Mouse (Mus musculus) limb, embryonic 11.5 days (tissue): Measurements from ENCODE around the gene Vmn1r207-ps. TPM values are rescaled to one million over a fixed set of nuclear protein-coding genes. Genes with fewer than 3 reads are reported as not detected.
"Not testable (repeated sequence)": the region's sequence is repeated elsewhere in the genome, so short reads cannot be mapped to it uniquely, and the experiment has no call there.

Source experiments
- ATAC-seq: fragments of 200-750 bp; cut with Nextera tagmentation; 2 replicates; pipeline ENCODE4 v1.8.0; 2017; ENCODE audit warnings: low read depth; ENCODE audit not compliant: insufficient number of reproducible peaks, low FRiP score, low TSS enrichment
- DNase-seq: peaks from one replicate; pipeline ENCODE4 v3.0.0-alpha.2; 2015; ENCODE audit warnings: low spot score
- H3K27ac ChIP-seq: fragments of 300-500 bp; sonication (generic); replicated peaks from 2 replicates; pipeline ENCODE4 v1.5.1; 2014; ENCODE audit warnings: low read depth, mild to moderate bottlenecking, low read length
- H3K27me3 ChIP-seq: fragments of 300-500 bp; sonication (generic); 2 replicates; pipeline ENCODE4 v1.6.1; 2014; ENCODE audit warnings: mild to moderate bottlenecking, low read length, mixed read lengths; ENCODE audit not compliant: control insufficient read depth, insufficient read depth
- H3K36me3 ChIP-seq: fragments of 300-500 bp; sonication (generic); 2 replicates; pipeline ENCODE4 v1.6.1; 2014; ENCODE audit warnings: mild to moderate bottlenecking, low read length, moderate library complexity, mixed read lengths; ENCODE audit not compliant: control insufficient read depth, insufficient read depth
- H3K4me1 ChIP-seq: fragments of 300-500 bp; sonication (generic); 2 replicates; pipeline ENCODE4 v1.6.1; 2014; ENCODE audit warnings: low read length, mixed read lengths; ENCODE audit not compliant: control insufficient read depth, insufficient read depth
- H3K4me2 ChIP-seq: fragments of 300-500 bp; sonication (generic); 2 replicates; pipeline ENCODE4 v1.6.1; 2014; ENCODE audit warnings: low read depth, mild to moderate bottlenecking, moderate library complexity; ENCODE audit not compliant: severe bottlenecking
- H3K4me3 ChIP-seq: fragments of 300-500 bp; sonication (generic); 2 replicates; pipeline ENCODE4 v1.5.1; 2014; ENCODE audit warnings: low read depth, low read length
- H3K9ac ChIP-seq: fragments of 300-500 bp; sonication (generic); 2 replicates; pipeline ENCODE4 v1.6.1; 2014; ENCODE audit warnings: mild to moderate bottlenecking, low read length
- H3K9me3 ChIP-seq: fragments of 300-500 bp; sonication (generic); 2 replicates; pipeline ENCODE4 v1.6.1; 2016; ENCODE audit warnings: low read length; ENCODE audit not compliant: control insufficient read depth
- WGBS: fragments of 180-500 bp; shearing (Covaris S2); extraction: QIAGEN DNeasy Blood & Tissue Kit; methylation state at CpG from one replicate; pipeline ENCODE4 v1.1.7; 2014; 5-methylcytosine and 5-hydroxymethylcytosine counted together
- polyA plus RNA-seq: library from polyadenylated mRNA; unstranded; fragments of >200 nt; fragmentation: Nextera tagmentation; extraction: Ambion mirVana; gene quantifications from 2 replicates; pipeline ENCODE4 v1.2.1, GENCODE M21; 2014

Gene Vmn1r207-ps
- not detected in 2 replicates for polyA plus RNA-seq

- not testable (repeated sequence) for ATAC-seq, H3K9ac ChIP-seq, H3K4me3 ChIP-seq, H3K9me3 ChIP-seq, H3K36me3 ChIP-seq, H3K27ac ChIP-seq, H3K4me1 ChIP-seq, DNase-seq, H3K27me3 ChIP-seq, H3K4me2 ChIP-seq
Measured at GRCm38 (mm10) chr13:22729529-22729928, at the start of gene Vmn1r207-ps. Gene Vmn1r207-ps (minus strand): TSS chr13:22729629.

GRCm38 (mm10) chr13:22777300-22777699, 47.9 kb upstream of the Vmn1r207-ps start, which contains the start of gene Vmn1r208:
Gene Vmn1r208 (minus strand): TSS chr13:22777400.
- not testable (repeated sequence) for H3K36me3 ChIP-seq, H3K4me3 ChIP-seq, H3K4me1 ChIP-seq, H3K27me3 ChIP-seq, DNase-seq, ATAC-seq, H3K9me3 ChIP-seq, H3K9ac ChIP-seq, H3K4me2 ChIP-seq, H3K27ac ChIP-seq
- no CpG with 5 or more reads among the region's 7 CpGs for WGBS

- ATAC-seq, H3K4me2 ChIP-seq: not testable (repeated sequence)
Measured at GRCm38 (mm10) chr13:22771592-22771991, 42.2 kb upstream of the Vmn1r207-ps start.

GRCm38 (mm10) chr13:22747524-22747923, 18.1 kb upstream of the Vmn1r207-ps start:
- H3K4me1 ChIP-seq, result no peaks in the 10 kb centered on the region
- no peak overlapping the region for H3K27ac ChIP-seq
- H3K4me3 ChIP-seq, result no peak overlapping the region
- no peak overlapping the region for H3K4me2 ChIP-seq
- no peaks in the 10 kb centered on the region for H3K36me3 ChIP-seq
- no peak overlapping the region for H3K9ac ChIP-seq
- DNase-seq, result no peak
- H3K9me3 ChIP-seq, result no peaks in the 10 kb centered on the region
- ATAC-seq, result no peak
- H3K27me3 ChIP-seq, result no peaks in the 10 kb centered on the region

More at GRCm38 (mm10) chr13:22771592-22771991, 42.2 kb upstream of the Vmn1r207-ps start:
- WGBS, result 88% methylated on average over 1 of the region's 2 CpGs
- not testable (repeated sequence) for DNase-seq, H3K36me3 ChIP-seq, H3K27me3 ChIP-seq, H3K27ac ChIP-seq, H3K4me3 ChIP-seq, H3K4me1 ChIP-seq, H3K9me3 ChIP-seq, H3K9ac ChIP-seq

GRCm38 (mm10) chr13:22706947-22707346, 22.5 kb downstream of the Vmn1r207-ps start:
- not testable (repeated sequence) for H3K4me1 ChIP-seq, H3K4me3 ChIP-seq, H3K9ac ChIP-seq, H3K27me3 ChIP-seq, ATAC-seq, H3K9me3 ChIP-seq, DNase-seq, H3K27ac ChIP-seq, H3K4me2 ChIP-seq, H3K36me3 ChIP-seq

GRCm38 (mm10) chr13:22702951-22703350, 26.5 kb downstream of the Vmn1r207-ps start:
- not testable (repeated sequence) for H3K4me2 ChIP-seq, H3K36me3 ChIP-seq, DNase-seq, H3K4me3 ChIP-seq, H3K4me1 ChIP-seq, ATAC-seq, H3K27me3 ChIP-seq, H3K27ac ChIP-seq, H3K9me3 ChIP-seq, H3K9ac ChIP-seq
- 48% methylated on average over 2 of the region's 2 CpGs for WGBS

Other genes starting within 250 kb of the Vmn1r207-ps start
- not detected in 2 replicates for gene Vmn1r202, start 224.2 kb downstream of the Vmn1r207-ps start, polyA plus RNA-seq
- gene Vmn1r203, start 211.5 kb downstream of the Vmn1r207-ps start, polyA plus RNA-seq, result not detected in 2 replicates
- gene Vmn1r204, start 176.4 kb downstream of the Vmn1r207-ps start, polyA plus RNA-seq, result not detected in 2 replicates
- not detected in 2 replicates for gene Vmn1r205, start 136.6 kb downstream of the Vmn1r207-ps start, polyA plus RNA-seq
- gene Vmn1r206, start 105.4 kb downstream of the Vmn1r207-ps start, polyA plus RNA-seq, result not detected in 2 replicates
- gene Vmn1r208, start 47.8 kb upstream of the Vmn1r207-ps start, polyA plus RNA-seq, result not detected in 2 replicates
- gene Vmn1r209, start 80.1 kb upstream of the Vmn1r207-ps start, polyA plus RNA-seq, result not detected in 2 replicates
- not detected in 2 replicates for gene Vmn1r210, start 101.7 kb upstream of the Vmn1r207-ps start, polyA plus RNA-seq
- gene Vmn1r211, start 127.9 kb upstream of the Vmn1r207-ps start, polyA plus RNA-seq, result not detected in 2 replicates
- not detected in 2 replicates for gene Vmn1r212, start 154.6 kb upstream of the Vmn1r207-ps start, polyA plus RNA-seq